Mouse (Mus musculus) spleen, adult 2 months (tissue): ENCODE measurements at regions not wholly inside any gene's neighbourhood (a gene's known extent, or its start where the extent isn't known, plus 50 kb on each side); places are given as distances from the start of the nearest gene placed in this dataset.

Experiments
- DNase-seq, 2 experiments: peaks; one replicate each; pipeline versions ENCODE4 v3.0.0 to v3.0.0-alpha.2; 2012 to 2021; ENCODE audit warnings: low spot score in 2 of 2, low read depth in 1 of 2
- H3K27ac ChIP-seq: fragments of 200-500 bp; 2 replicates; pipeline ENCODE4 v1.5.1; 2012; ENCODE audit warnings: low read length, inconsistent platforms; ENCODE audit not compliant: insufficient read depth
- H3K27me3 ChIP-seq: fragments of 200-500 bp; 2 replicates; pipeline ENCODE4 v1.6.1; 2012; ENCODE audit warnings: mild to moderate bottlenecking, moderate library complexity, low read length, inconsistent platforms; ENCODE audit not compliant: control insufficient read depth, insufficient read depth
- H3K36me3 ChIP-seq: fragments of 200-500 bp; 2 replicates; pipeline ENCODE4 v1.6.1; 2012; ENCODE audit warnings: mild to moderate bottlenecking, low read length, inconsistent platforms; ENCODE audit not compliant: control insufficient read depth, insufficient read depth
- H3K4me1 ChIP-seq: fragments of 200-500 bp; 2 replicates; pipeline ENCODE4 v1.6.1; 2011; ENCODE audit warnings: inconsistent platforms; ENCODE audit not compliant: control insufficient read depth, insufficient read depth, insufficient read length
- H3K4me3 ChIP-seq: fragments of 200-500 bp; 2 replicates; pipeline ENCODE4 v1.5.1; 2011; ENCODE audit warnings: mild to moderate bottlenecking, inconsistent platforms; ENCODE audit not compliant: insufficient read depth, insufficient read length; ENCODE audit errors: extremely low read depth
- CTCF ChIP-seq: fragments of 200-500 bp; IDR thresholded peaks from 2 replicates; pipeline ENCODE4 v1.5.1; 2011; ENCODE audit warnings: mild to moderate bottlenecking, inconsistent platforms; ENCODE audit not compliant: insufficient read depth, insufficient read length, insufficient replicate concordance; ENCODE audit errors: extremely low read depth
- POLR2A ChIP-seq: fragments of 200-500 bp; IDR thresholded peaks from 2 replicates; pipeline ENCODE4 v1.6.1; 2011; ENCODE audit warnings: low read depth, low read length, inconsistent platforms
- WGBS: fragments of 180-500 bp; shearing (Covaris S2); methylation state at CpG from one replicate; pipeline ENCODE4 v1.1.7; 2018; 5-methylcytosine and 5-hydroxymethylcytosine counted together

- Histone ChIP-seq H3K4me3 (no peak overlapping the region), H3K4me1 (no peaks in the 10 kb centered on the region), H3K36me3 (no peaks in the 10 kb centered on the region), H3K27me3 (no peaks in the 10 kb centered on the region), H3K27ac (no peak overlapping the region)
- TF ChIP-seq POLR2A (no peak), CTCF (no peak)
- WGBS = 81% methylated on average over 6 of the region's 6 CpGs
- no peak for DNase-seq
Measured at GRCm38 (mm10) chr8:8931746-8932145, 241.4 kb upstream of the Arglu1 start.

DNA sequence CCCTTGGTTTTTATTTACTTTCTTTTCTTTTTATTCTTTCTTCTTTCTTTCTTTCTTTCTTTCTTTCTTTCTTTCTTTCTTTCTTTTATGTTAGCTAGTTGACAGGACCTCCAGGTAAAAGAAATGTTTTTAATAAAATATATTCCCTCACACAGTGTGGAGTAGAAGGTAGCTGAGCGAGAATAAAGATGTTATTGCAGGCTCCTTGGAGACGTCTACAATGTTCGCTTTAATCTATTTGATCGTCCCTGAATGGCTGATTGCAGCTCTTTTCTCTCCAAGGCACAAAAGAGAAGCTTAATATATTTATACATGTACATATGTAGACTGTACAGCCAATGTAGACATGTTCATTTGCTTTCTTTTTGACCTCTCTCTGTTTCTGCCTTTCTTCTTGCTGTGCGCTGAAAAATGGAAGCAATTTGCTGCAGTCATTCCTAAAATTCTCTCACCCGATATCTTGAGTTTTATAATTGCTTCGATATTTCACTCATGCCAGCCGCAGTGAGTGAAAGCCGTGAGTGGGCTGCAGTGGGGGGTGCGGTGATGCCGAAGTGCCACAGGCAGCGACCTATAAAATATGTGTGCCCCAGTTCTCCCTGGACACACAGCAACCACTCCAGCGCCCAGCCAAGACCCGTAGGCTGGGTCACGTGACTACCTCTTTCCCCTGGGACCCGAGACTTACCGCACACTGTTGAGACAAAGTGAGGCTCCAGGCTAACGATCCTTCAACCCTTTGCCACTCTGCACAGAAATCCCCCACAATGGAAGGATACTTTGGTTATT lies 237.9 kb upstream of the Arglu1 start:
- H3K4me1 ChIP-seq = no peaks in the 10 kb centered on the region
- 91% methylated on average over 18 of the region's 18 CpGs for WGBS

GRCm38 (mm10) chr8:8921446-8921845 lies 231.1 kb upstream of the Arglu1 start:
- H3K27ac ChIP-seq = no peak overlapping the region
- no peak for DNase-seq
- 74% methylated on average over 2 of the region's 2 CpGs for WGBS
- H3K36me3 ChIP-seq = no peaks in the 10 kb centered on the region
- no peaks in the 10 kb centered on the region for H3K27me3 ChIP-seq
- no peaks in the 10 kb centered on the region for H3K4me1 ChIP-seq
- TF ChIP-seq CTCF = no peak
- TF ChIP-seq POLR2A = no peak
- H3K4me3 ChIP-seq = no peak overlapping the region

More for the DNA sequence above, 237.9 kb upstream of the Arglu1 start:
- DNase-seq = no peak
- H3K4me3 ChIP-seq = no peak overlapping the region
- H3K27ac ChIP-seq = no peak overlapping the region
- no peaks in the 10 kb centered on the region for H3K36me3 ChIP-seq
- H3K27me3 ChIP-seq = no peaks in the 10 kb centered on the region
- TF ChIP-seq POLR2A = no peak
- TF ChIP-seq CTCF = no peak

- Histone ChIP-seq H3K4me1 (no peaks in the 10 kb centered on the region), H3K36me3 (no peaks in the 10 kb centered on the region), H3K27me3 (no peaks in the 10 kb centered on the region), H3K27ac (no peak overlapping the region), H3K4me3 (no peak overlapping the region)
- TF ChIP-seq CTCF (no peak), POLR2A (no peak)
- 74% methylated on average over 11 of the region's 11 CpGs for WGBS
- no peak for DNase-seq
Measured at GRCm38 (mm10) chr8:8919582-8920503, 229.5 kb upstream of the Arglu1 start.

DNA sequence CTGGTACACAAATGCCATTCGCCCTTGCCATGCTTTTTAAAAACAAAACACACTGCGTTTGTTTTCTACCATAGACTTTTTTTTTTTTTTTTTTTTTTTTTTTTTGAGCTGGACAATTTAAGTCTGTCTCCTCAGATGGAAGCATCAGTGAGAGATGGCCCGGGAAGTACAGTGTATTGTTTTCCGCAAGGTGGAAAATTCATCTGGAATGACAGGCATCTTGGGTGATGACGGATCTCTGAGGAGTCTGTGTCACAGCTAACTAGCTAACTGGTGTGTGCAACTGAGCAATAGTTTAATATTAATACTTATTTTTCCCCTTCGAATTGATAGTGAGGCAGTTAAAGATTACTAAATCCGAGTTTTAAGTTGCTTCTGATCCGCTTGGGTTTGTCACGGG lies 228.7 kb upstream of the Arglu1 start:
- H3K27me3 ChIP-seq = no peaks in the 10 kb centered on the region
- no peaks in the 10 kb centered on the region for H3K36me3 ChIP-seq
- TF ChIP-seq CTCF = no peak
- TF ChIP-seq POLR2A = no peak
- H3K4me1 ChIP-seq = no peaks in the 10 kb centered on the region
- WGBS = 92% methylated on average over 9 of the region's 9 CpGs
- no peak overlapping the region for H3K27ac ChIP-seq
- DNase-seq = no peak
- no peak overlapping the region for H3K4me3 ChIP-seq

- Histone ChIP-seq H3K4me3 (no peak overlapping the region), H3K27ac (no peak overlapping the region), H3K36me3 (no peaks in the 10 kb centered on the region), H3K4me1 (no peaks in the 10 kb centered on the region), H3K27me3 (no peaks in the 10 kb centered on the region)
- 90% methylated on average over 7 of the region's 7 CpGs for WGBS
- DNase-seq = no peak
- no peak for TF ChIP-seq CTCF
- TF ChIP-seq POLR2A = no peak
Measured at GRCm38 (mm10) chr8:8907478-8908165, 217.3 kb upstream of the Arglu1 start.
